Mouse (Mus musculus) midbrain, embryonic 11.5 days (tissue): Measurements from ENCODE around the gene Naip2. TPM values are rescaled to one million over a fixed set of nuclear protein-coding genes. Genes with fewer than 3 reads are reported as not detected.

ENCODE experiments used
- ATAC-seq: fragments of 200-750 bp; cut with Nextera tagmentation; 2 replicates; pipeline ENCODE4 v1.8.0; 2017; ENCODE audit warnings: moderate TSS enrichment, moderate library complexity; ENCODE audit not compliant: low FRiP score
- DNase-seq: peaks from one replicate; pipeline ENCODE4 v3.0.0; 2015; ENCODE audit warnings: low spot score; ENCODE audit errors: missing footprints
- H3K27ac ChIP-seq: fragments of 300-500 bp; sonication (generic); 2 replicates; pipeline ENCODE4 v1.5.1; 2014; ENCODE audit warnings: low read depth, low read length
- H3K27me3 ChIP-seq: fragments of 300-500 bp; sonication (generic); 2 replicates; pipeline ENCODE4 v1.6.1; 2014; ENCODE audit warnings: mild to moderate bottlenecking, low read length, moderate library complexity, mixed read lengths; ENCODE audit not compliant: control insufficient read depth, insufficient read depth
- H3K36me3 ChIP-seq: fragments of 300-500 bp; sonication (generic); 2 replicates; pipeline ENCODE4 v1.6.1; 2014; ENCODE audit warnings: mild to moderate bottlenecking, low read length, moderate library complexity, mixed read lengths; ENCODE audit not compliant: control insufficient read depth, insufficient read depth
- H3K4me1 ChIP-seq: fragments of 300-500 bp; sonication (generic); 2 replicates; pipeline ENCODE4 v1.6.1; 2014; ENCODE audit warnings: low read length; ENCODE audit not compliant: control insufficient read depth, insufficient read depth
- H3K4me2 ChIP-seq: fragments of 300-500 bp; sonication (generic); 2 replicates; pipeline ENCODE4 v1.6.1; 2014; ENCODE audit warnings: mild to moderate bottlenecking, moderate library complexity
- H3K4me3 ChIP-seq: fragments of 300-500 bp; sonication (generic); 2 replicates; pipeline ENCODE4 v1.5.1; 2014; ENCODE audit warnings: low read depth, low read length
- H3K9ac ChIP-seq: fragments of 300-500 bp; sonication (generic); 2 replicates; pipeline ENCODE4 v1.6.1; 2014; ENCODE audit warnings: low read length
- H3K9me3 ChIP-seq: fragments of 300-500 bp; sonication (generic); 2 replicates; pipeline ENCODE4 v1.6.1; 2016; ENCODE audit warnings: low read length; ENCODE audit not compliant: control insufficient read depth
- WGBS: fragments of 180-500 bp; shearing (Covaris S2); extraction: QIAGEN DNeasy Blood & Tissue Kit; methylation state at CpG from one replicate; pipeline ENCODE4 v1.1.7; 2014; 5-methylcytosine and 5-hydroxymethylcytosine counted together
- polyA plus RNA-seq: library from polyadenylated mRNA; unstranded; fragments of >200 nt; fragmentation: Nextera tagmentation; extraction: Ambion mirVana; gene quantifications from 2 replicates; pipeline ENCODE4 v1.2.1, GENCODE M21; 2014

Gene Naip2
- polyA plus RNA-seq, 1 experiment from 2014 or later: 0.22 TPM

GRCm38 (mm10) chr13:100124423-100125257 lies 77.3 kb downstream of the Naip2 start, which contains the start of gene Smn1:
Gene Smn1 (plus strand): TSS chr13:100124852.
- Histone ChIP-seq H3K4me3 (peak within 1 kb of the TSS; percentile 96), H3K9me3 (no peaks in the 10 kb centered on the region), H3K27me3 (no peaks in the 10 kb centered on the region), H3K9ac (peak within 1 kb of the TSS; percentile 86), H3K4me2 (peak within 1 kb of the TSS; percentile 66), H3K4me1 (peaks cover 7% of the 10 kb centered on the region), H3K36me3 (peaks cover 12% of the 10 kb centered on the region), H3K27ac (no peak within 1 kb of the TSS)
- ATAC-seq: peak; percentile 97
- DNase-seq: peak; percentile 98
- 4% methylated on average over 42 of the region's 42 CpGs for WGBS

- peak; percentile 29; the same call in 1 of the 2 replicates for ATAC-seq
- 88% methylated on average over 3 of the region's 3 CpGs for WGBS
- H3K9ac ChIP-seq: peak overlapping the region; percentile 86; the same call in 1 of the 2 replicates
These were observed 77.9 kb downstream of the Naip2 start for GRCm38 (mm10) chr13:100123970-100124369.

DNA sequence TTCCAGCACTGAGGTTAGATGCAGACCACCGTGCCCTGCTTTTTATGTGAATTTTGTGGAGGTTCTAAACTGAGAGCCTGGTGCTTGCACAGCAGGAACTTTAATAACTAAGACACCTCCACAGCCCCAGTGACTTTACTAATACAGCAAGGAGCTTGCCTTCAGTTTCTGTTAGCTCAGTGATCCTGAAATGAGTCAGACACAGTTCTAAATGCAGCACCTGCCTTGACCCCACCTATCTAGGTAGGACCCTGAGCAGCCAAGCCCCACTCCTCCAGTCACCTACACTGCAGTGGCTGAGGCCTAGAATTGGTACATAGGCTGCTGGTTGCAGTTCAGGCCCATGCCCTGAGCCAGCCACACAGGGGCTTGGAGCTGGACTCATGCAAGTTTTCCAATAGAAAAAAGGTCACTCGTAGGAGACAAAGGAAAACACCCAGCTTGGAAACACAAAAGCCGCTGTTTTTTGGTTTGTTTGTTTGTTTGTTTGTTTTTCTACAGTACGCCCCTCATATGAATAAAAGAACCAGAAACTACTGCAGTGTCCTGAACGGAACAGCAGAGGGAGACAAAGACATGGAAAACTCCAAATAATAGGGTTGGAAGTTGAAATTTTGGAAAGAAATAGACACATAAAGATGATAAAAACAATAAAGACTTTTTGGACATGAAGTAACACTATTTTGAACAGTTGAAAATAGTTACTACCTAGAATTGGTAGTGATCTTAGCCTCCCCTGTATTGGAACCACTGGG lies 89.5 kb downstream of the Naip2 start:
- no peak overlapping the region for H3K4me3 ChIP-seq
- 51% methylated on average over 5 of the region's 5 CpGs for whole genome bisulfite sequencing
- H3K27ac ChIP-seq: no peak overlapping the region
- no peak overlapping the region for H3K9ac ChIP-seq
- no peaks in the 10 kb centered on the region for H3K27me3 ChIP-seq
- DNase-seq (no peak), ATAC-seq (no peak)
- no peaks in the 10 kb centered on the region; the same call in 1 of the 2 replicates for H3K4me1 ChIP-seq
- H3K9me3 ChIP-seq: no peaks in the 10 kb centered on the region
- H3K4me2 ChIP-seq: no peak overlapping the region
- H3K36me3 ChIP-seq: no peaks in the 10 kb centered on the region

More at GRCm38 (mm10) chr13:100123970-100124369, 77.9 kb downstream of the Naip2 start:
- H3K4me2 ChIP-seq: peak overlapping the region; percentile 59
- peak overlapping the region; percentile 96 for H3K4me3 ChIP-seq
- DNase-seq: no peak
- H3K36me3 ChIP-seq: peaks cover 8% of the 10 kb centered on the region
- no peak overlapping the region for H3K27ac ChIP-seq
- peaks cover 7% of the 10 kb centered on the region for H3K4me1 ChIP-seq
- no peaks in the 10 kb centered on the region for H3K9me3 ChIP-seq
- no peaks in the 10 kb centered on the region for H3K27me3 ChIP-seq

- no peaks in the 10 kb centered on the region for H3K36me3 ChIP-seq
- peak within 1 kb of the TSS; percentile 71 for H3K4me2 ChIP-seq
- H3K9me3 ChIP-seq: no peaks in the 10 kb centered on the region
- WGBS: under 1% methylated on average over 76 of the region's 76 CpGs
- peak; percentile 85 for ATAC-seq
- peak; percentile 98 for DNase-seq
- H3K4me3 ChIP-seq: peak within 1 kb of the TSS; percentile 60
- no peak within 1 kb of the TSS for H3K27ac ChIP-seq
- peaks cover 4% of the 10 kb centered on the region for H3K4me1 ChIP-seq
- peak within 1 kb of the TSS; percentile 85 for H3K9ac ChIP-seq
- no peaks in the 10 kb centered on the region for H3K27me3 ChIP-seq
These were observed 94.0 kb downstream of the Naip2 start, which contains the start of gene Serf1 for GRCm38 (mm10) chr13:100107652-100108472. Gene Serf1 (plus strand): TSS chr13:100108012.

DNA sequence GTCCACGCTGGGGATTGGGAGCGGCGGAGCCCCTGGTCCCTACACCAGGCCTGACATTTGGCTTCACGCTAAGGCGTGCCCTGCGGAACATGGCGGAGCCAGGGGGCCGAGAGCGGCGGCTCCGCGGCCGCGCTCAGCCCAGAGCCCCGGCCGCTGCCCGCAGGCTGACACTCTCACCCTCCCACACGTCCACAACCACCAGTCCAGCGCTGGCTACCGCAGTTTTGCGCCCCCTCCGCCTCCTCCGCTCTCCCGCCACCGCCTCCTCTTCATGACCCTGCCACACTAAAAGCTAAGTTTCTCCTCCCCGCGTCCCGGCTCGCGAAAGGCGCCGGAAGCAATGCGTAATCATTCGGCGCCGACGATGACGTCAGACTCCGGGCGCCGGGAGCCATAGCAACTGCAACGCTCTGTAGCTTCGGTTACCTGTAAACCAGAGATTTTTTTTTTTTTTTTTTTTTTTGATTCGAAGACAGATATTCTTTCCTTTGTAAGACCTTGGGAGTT lies 98.1 kb downstream of the Naip2 start, which contains the start of gene Bdp1:
Gene Bdp1 (minus strand): TSS at position 323 of the 507 bp plus-strand sequence.
- ATAC-seq (peak; percentile 83), DNase-seq (peak; percentile 100)
- Histone ChIP-seq H3K9ac (peak within 1 kb of the TSS; percentile 92), H3K27me3 (no peaks in the 10 kb centered on the region), H3K4me3 (peak within 1 kb of the TSS; percentile 97), H3K36me3 (no peaks in the 10 kb centered on the region), H3K4me1 (peaks cover 13% of the 10 kb centered on the region), H3K4me2 (peak within 1 kb of the TSS; percentile 81), H3K9me3 (no peaks in the 10 kb centered on the region), H3K27ac (peak within 1 kb of the TSS; percentile 59; the same call in 1 of the 2 replicates)
- WGBS: under 1% methylated on average over 44 of the region's 44 CpGs

DNA sequence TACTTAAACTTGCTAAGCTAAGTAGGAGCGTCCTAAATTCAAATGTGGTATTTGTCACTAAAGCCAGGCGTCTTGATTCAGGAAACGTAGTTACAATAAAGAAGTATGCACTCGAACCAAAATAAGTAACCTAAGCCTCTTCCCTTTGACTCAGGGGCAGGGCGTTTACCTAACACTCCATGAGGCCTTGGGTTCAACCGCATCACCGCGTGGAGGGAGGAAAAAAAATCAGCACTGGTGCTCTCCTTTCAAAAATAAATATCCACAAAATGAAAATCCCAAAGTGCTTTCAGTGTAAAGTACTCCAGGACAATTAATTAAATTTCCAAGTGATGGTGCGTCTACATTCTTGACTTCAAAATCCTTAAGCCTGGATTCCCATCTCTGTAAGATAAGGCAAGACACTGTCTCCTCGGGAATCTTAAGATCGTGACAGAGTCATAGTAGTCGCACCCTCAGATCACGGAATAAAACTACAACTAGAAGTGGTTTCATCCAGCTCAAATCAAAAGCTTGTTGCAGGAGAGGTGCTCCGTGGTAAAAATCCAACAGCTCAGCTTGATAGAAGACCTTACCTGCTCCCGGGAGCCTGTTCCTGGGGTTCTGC lies 98.7 kb downstream of the Naip2 start:
- Histone ChIP-seq H3K4me1 (peaks cover 13% of the 10 kb centered on the region; the same call in 1 of the 2 replicates), H3K9me3 (no peaks in the 10 kb centered on the region), H3K27me3 (no peaks in the 10 kb centered on the region), H3K36me3 (no peaks in the 10 kb centered on the region), H3K4me2 (peak overlapping the region; percentile 81), H3K9ac (peak overlapping the region; percentile 92), H3K4me3 (peak overlapping the region; percentile 97), H3K27ac (peak overlapping the region; percentile 59; the same call in 1 of the 2 replicates)
- no peak for DNase-seq
- no peak for ATAC-seq
- 7% methylated on average over 15 of the region's 15 CpGs for WGBS

DNA sequence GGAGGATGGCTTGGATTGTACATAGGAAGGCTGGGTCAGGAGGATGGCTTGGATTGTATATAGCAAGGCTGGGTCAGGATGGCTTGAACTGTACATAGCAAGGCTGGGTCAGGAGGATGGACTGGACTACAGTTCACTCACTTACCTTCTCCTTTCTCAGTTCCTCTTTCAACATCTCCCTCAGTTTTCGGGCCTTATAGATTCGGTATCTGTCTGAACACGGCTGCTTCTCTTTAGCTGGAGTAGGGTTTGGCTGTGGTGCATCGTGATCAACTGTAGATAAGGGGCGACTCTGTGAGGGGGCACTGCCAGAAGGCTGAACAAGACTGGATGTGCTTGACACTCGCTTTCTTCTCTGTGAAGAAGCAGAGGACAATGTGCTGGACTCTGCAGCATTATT lies 103.1 kb downstream of the Naip2 start:
- H3K36me3 ChIP-seq: peaks cover 8% of the 10 kb centered on the region
- 91% methylated on average over 6 of the region's 6 CpGs for whole genome bisulfite sequencing

More for the DNA sequence above, 103.1 kb downstream of the Naip2 start:
- Histone ChIP-seq H3K9me3 (no peaks in the 10 kb centered on the region), H3K4me1 (peaks cover 13% of the 10 kb centered on the region; the same call in 1 of the 2 replicates), H3K27me3 (no peaks in the 10 kb centered on the region), H3K4me3 (no peak overlapping the region), H3K4me2 (no peak overlapping the region), H3K9ac (no peak overlapping the region), H3K27ac (no peak overlapping the region)
- DNase-seq (no peak), ATAC-seq (no peak)
